Mouse (Mus musculus): ENCODE data around the gene Kifc3. TPM values are rescaled to one million over a fixed set of nuclear protein-coding genes. Genes with fewer than 3 reads are reported as not detected.
A peak's percentile ranks its signal among the peaks of the same experiment; 100 is the strongest.

Gene Kifc3
- polyA plus RNA-seq, 1 experiment from 2014 or later = 22.0 TPM

DNA sequence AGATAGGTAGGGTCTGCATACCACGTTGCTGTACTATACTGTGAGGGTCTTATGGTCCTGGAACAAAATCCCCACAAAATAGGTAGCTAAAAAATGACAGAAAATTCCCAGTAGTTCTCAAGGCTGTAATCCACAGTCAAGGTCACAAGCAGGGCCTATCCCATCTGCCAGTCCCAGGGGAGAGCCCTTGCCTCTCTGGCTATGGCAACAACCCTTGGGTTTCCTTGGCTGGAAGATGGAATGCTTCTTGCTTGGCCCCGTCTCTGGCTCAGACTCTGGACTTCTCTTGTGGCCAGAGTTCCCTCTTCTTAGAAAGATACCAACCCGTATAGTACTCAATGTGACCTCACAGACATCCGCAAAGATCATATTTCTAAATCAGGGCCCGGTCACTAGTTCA lies 47.3 kb downstream of the Kifc3 start:
- no peak overlapping the region for H3K27ac ChIP-seq
- H3K4me2 ChIP-seq (replicated peaks) = no peak overlapping the region
- H3K36me3 ChIP-seq (replicated peaks; ENCODE audit: control insufficient read depth, insufficient read depth) = no peaks in the 10 kb centered on the region
- DNase-seq (ENCODE audit: low spot score) (no peak), ATAC-seq (ENCODE audit: low FRiP score) (no peak)
- H3K4me3 ChIP-seq (replicated peaks; ENCODE audit: low read length) = no peak overlapping the region
- 91% methylated on average over 5 of the region's 5 CpGs for WGBS
- H3K27me3 ChIP-seq (ENCODE audit: control insufficient read depth, insufficient read depth, low read length) = no peaks in the 10 kb centered on the region
- no peaks in the 10 kb centered on the region for H3K9me3 ChIP-seq (ENCODE audit: control insufficient read depth, low read length)
- no peak overlapping the region for H3K9ac ChIP-seq
- no peaks in the 10 kb centered on the region for H3K4me1 ChIP-seq (replicated peaks; ENCODE audit: control insufficient read depth, insufficient read depth, low read length)

DNA sequence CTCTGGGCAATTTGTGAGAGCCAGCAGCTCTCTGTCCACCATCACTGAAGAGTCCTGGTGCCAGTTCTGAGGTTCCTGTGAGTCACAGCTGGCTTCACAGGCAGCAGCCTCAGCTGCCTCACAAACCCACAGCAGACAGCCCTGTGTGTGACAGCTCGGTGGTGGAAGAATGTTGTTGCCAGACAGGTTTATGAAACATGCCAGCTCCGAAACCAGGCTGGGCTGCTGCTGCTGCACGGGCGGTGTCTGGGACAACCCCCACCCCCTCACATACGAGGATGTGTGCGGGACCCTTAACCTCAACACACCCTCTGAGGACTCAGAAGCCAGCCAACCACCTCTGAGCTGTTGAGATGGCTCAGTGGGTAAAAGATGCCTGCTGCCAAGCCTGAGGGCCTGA lies 48.0 kb downstream of the Kifc3 start:
- H3K27me3 ChIP-seq (ENCODE audit: control insufficient read depth, insufficient read depth, low read length) = no peaks in the 10 kb centered on the region; the same call in 1 of the 2 replicates
- no peak overlapping the region for H3K4me2 ChIP-seq (replicated peaks)
- no peak for DNase-seq (ENCODE audit: low spot score)
- H3K4me1 ChIP-seq (replicated peaks; ENCODE audit: control insufficient read depth, insufficient read depth, low read length) = no peaks in the 10 kb centered on the region
- no peak overlapping the region for H3K4me3 ChIP-seq (replicated peaks; ENCODE audit: low read length)
- no peak overlapping the region for H3K9ac ChIP-seq
- no peak overlapping the region for H3K27ac ChIP-seq
- no peaks in the 10 kb centered on the region for H3K36me3 ChIP-seq (replicated peaks; ENCODE audit: control insufficient read depth, insufficient read depth)
- H3K9me3 ChIP-seq (ENCODE audit: control insufficient read depth, low read length) = no peaks in the 10 kb centered on the region
- 68% methylated on average over 6 of the region's 6 CpGs for WGBS
- ATAC-seq (ENCODE audit: low FRiP score) = no peak

DNA sequence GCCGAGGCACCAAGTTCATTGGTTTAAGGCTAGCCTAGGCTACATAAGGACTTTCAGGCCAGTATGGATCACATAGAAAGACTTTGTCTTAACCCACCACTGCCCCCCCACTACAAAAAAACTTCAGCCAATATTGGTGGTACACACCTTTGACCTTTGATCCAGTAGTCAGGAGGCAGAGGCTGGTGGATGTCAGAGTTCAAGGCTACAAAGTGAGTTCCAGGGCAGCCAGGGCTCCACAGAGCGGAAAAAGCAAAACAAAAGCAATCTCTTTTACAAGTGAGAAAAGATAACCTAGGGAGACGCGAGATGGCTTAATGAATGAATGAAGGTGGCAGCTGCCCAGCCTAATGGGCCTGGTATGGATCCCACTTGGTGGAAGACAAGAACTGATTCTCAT lies 48.6 kb downstream of the Kifc3 start:
- 63% methylated on average over 4 of the region's 4 CpGs for WGBS
- H3K9me3 ChIP-seq (ENCODE audit: control insufficient read depth, low read length) = no peaks in the 10 kb centered on the region
- no peaks in the 10 kb centered on the region for H3K36me3 ChIP-seq (replicated peaks; ENCODE audit: control insufficient read depth, insufficient read depth)
- no peak overlapping the region for H3K4me3 ChIP-seq (replicated peaks; ENCODE audit: low read length)
- H3K4me1 ChIP-seq (replicated peaks; ENCODE audit: control insufficient read depth, insufficient read depth, low read length) = no peaks in the 10 kb centered on the region
- no peak overlapping the region for H3K27ac ChIP-seq
- ATAC-seq (ENCODE audit: low FRiP score) (no peak), DNase-seq (ENCODE audit: low spot score) (no peak)
- no peak overlapping the region for H3K9ac ChIP-seq
- H3K4me2 ChIP-seq (replicated peaks) = no peak overlapping the region
- no peaks in the 10 kb centered on the region; the same call in 1 of the 2 replicates for H3K27me3 ChIP-seq (ENCODE audit: control insufficient read depth, insufficient read depth, low read length)

DNA sequence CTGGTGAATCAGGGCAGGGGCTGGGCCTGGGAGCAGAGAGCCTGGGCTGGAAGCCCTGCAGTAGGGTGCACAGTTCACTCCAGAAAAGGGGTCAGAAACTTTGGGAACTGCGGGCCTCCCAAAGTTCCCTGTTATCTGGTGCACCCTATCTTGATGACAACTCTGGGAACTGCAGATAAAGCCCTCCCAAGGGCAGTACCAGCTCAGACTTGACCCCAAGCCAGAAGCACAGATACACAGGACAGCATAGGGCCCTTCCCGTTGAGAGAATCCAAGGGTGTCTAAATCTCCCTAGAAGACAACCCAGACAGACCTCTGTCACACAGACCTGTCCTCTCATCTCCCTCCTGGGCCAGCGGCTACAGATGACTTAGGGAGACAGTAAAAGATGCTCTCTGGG lies 52.0 kb downstream of the Kifc3 start:
- no peaks in the 10 kb centered on the region; the same call in 1 of the 2 replicates for H3K27me3 ChIP-seq (ENCODE audit: control insufficient read depth, insufficient read depth, low read length)
- no peak for DNase-seq (ENCODE audit: low spot score)
- 85% methylated on average over 3 of the region's 3 CpGs for WGBS
- H3K9me3 ChIP-seq (ENCODE audit: control insufficient read depth, low read length) = no peaks in the 10 kb centered on the region
- H3K4me1 ChIP-seq (replicated peaks; ENCODE audit: control insufficient read depth, insufficient read depth, low read length) = no peaks in the 10 kb centered on the region
- no peak for ATAC-seq (ENCODE audit: low FRiP score)
- no peak overlapping the region for H3K9ac ChIP-seq
- H3K27ac ChIP-seq = no peak overlapping the region
- H3K4me2 ChIP-seq (replicated peaks) = no peak overlapping the region
- H3K36me3 ChIP-seq (replicated peaks; ENCODE audit: control insufficient read depth, insufficient read depth) = no peaks in the 10 kb centered on the region
- no peak overlapping the region for H3K4me3 ChIP-seq (replicated peaks; ENCODE audit: low read length)

DNA sequence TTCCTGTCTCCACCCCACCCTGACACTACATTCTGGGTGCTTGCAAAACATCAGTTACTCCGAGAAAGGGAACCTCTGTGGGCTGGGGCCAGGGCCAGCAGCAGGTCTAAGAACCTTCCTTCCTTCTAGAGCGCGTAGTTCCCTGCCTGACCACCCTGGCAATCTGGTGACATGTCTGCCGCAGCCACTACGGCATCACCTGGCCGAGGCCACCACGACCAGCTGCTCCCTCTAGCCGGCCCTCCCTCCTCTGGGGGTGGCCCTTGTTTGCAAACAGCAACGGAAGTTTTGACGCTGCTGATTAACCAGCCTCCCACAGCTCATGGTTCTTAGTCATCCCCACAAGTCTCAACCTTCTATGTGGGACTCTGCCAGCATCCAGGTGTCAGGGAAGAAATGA lies 53.2 kb downstream of the Kifc3 start:
- H3K4me1 ChIP-seq (replicated peaks; ENCODE audit: control insufficient read depth, insufficient read depth, low read length) = no peaks in the 10 kb centered on the region
- no peak for ATAC-seq (ENCODE audit: low FRiP score)

DNA sequence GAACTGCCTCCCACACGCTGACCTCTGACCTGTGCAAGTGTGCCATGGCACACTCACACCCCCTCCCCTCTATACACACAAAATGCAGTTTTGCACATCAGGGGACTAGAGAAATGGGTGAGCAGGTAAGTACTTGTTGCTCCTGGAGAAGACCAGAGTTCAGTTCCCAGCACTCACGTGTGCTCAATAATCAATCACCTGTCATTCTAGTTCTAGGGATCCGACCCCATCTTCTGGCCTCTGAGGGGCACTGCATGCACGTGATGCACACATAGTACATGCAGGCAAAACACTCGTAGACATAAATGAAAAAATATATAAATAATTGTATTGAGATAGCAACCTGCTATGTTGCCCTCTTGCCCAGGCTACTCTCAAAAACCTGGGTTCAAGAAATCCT lies 55.8 kb downstream of the Kifc3 start:
- H3K4me2 ChIP-seq (replicated peaks) = no peak overlapping the region
- no peak for ATAC-seq (ENCODE audit: low FRiP score)
- H3K36me3 ChIP-seq (replicated peaks; ENCODE audit: control insufficient read depth, insufficient read depth) = no peaks in the 10 kb centered on the region
- H3K27ac ChIP-seq = no peak overlapping the region
- H3K4me3 ChIP-seq (replicated peaks; ENCODE audit: low read length) = no peak overlapping the region
- no peak for DNase-seq (ENCODE audit: low spot score)
- WGBS = 91% methylated on average over 5 of the region's 5 CpGs
- H3K9ac ChIP-seq = no peak overlapping the region
- H3K4me1 ChIP-seq (replicated peaks; ENCODE audit: control insufficient read depth, insufficient read depth, low read length) = peaks cover 16% of the 10 kb centered on the region
- no peaks in the 10 kb centered on the region; the same call in 1 of the 2 replicates for H3K27me3 ChIP-seq (ENCODE audit: control insufficient read depth, insufficient read depth, low read length)
- H3K9me3 ChIP-seq (ENCODE audit: control insufficient read depth, low read length) = no peaks in the 10 kb centered on the region

More for the DNA sequence above, 53.2 kb downstream of the Kifc3 start:
- Histone ChIP-seq H3K4me2 (replicated peaks) (no peak overlapping the region), H3K27me3 (ENCODE audit: control insufficient read depth, insufficient read depth, low read length) (no peaks in the 10 kb centered on the region; the same call in 1 of the 2 replicates), H3K9ac (no peak overlapping the region), H3K9me3 (ENCODE audit: control insufficient read depth, low read length) (no peaks in the 10 kb centered on the region), H3K4me3 (replicated peaks; ENCODE audit: low read length) (no peak overlapping the region), H3K36me3 (replicated peaks; ENCODE audit: control insufficient read depth, insufficient read depth) (no peaks in the 10 kb centered on the region), H3K27ac (no peak overlapping the region)
- DNase-seq (ENCODE audit: low spot score) = no peak
- 49% methylated on average over 10 of the region's 10 CpGs for WGBS

DNA sequence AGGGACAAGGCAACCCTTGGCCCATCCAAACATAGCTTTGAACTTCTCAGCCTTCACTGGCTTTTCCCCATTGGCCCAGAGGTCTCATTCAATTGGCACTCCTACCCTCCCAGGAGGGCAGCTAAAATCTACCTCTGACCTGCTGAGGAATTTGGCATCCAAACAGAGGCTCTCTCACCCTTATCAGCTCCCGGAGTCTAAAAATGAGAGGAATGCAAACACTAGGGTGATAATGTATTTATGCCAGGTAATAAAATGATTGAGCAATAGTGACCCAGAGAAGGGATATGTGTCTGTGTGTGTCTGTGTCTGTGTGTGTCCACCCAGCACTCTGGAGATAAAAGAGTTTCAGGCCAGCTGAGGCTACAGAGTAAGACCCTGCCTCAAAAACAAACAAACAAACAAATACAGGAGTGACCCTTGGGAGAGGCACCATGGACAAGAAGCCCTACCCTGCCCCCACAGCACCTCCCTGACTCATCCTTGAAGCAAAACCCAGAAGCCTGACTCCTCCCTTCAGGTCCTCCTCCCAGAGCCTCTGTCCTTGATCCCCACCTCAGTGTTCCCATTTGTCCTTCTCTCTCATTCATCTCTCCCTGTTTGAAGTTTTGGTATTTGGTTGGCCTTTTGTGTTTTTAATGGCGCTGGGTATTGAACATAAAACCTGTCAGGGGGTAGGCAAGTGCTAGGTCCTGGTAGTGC lies 56.4 kb downstream of the Kifc3 start:
- H3K4me1 ChIP-seq (replicated peaks; ENCODE audit: control insufficient read depth, insufficient read depth, low read length) = peaks cover 22% of the 10 kb centered on the region
- no peaks in the 10 kb centered on the region; the same call in 1 of the 2 replicates for H3K27me3 ChIP-seq (ENCODE audit: control insufficient read depth, insufficient read depth, low read length)
- H3K4me2 ChIP-seq (replicated peaks) = no peak overlapping the region
- H3K9ac ChIP-seq = no peak overlapping the region
- DNase-seq (ENCODE audit: low spot score) = no peak
- WGBS = 89% methylated on average over 2 of the region's 2 CpGs
- ATAC-seq (ENCODE audit: low FRiP score) = no peak
- no peak overlapping the region for H3K27ac ChIP-seq
- H3K4me3 ChIP-seq (replicated peaks; ENCODE audit: low read length) = no peak overlapping the region
- no peaks in the 10 kb centered on the region for H3K36me3 ChIP-seq (replicated peaks; ENCODE audit: control insufficient read depth, insufficient read depth)
- no peaks in the 10 kb centered on the region for H3K9me3 ChIP-seq (ENCODE audit: control insufficient read depth, low read length)

DNA sequence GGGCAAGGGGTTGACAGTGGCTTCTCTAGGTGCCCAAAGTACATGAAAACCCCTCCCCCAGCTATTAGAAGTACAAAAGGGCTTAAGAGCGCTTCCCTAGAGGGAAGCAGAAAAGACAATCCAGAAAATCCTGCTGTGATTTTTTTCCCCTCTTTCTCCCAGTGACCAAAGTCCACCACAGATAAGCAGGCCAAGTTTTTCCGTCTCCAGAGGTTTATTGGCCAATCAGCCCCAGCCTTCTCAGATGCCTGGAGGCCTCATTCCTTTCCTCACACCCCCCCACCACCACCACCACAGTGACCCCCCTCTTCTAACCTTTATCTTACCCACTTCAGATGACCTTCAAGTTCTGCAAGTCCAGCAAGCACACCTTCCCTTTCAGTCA lies 58.0 kb downstream of the Kifc3 start:
- Histone ChIP-seq H3K4me3 (replicated peaks; ENCODE audit: low read length) (no peak overlapping the region), H3K4me1 (replicated peaks; ENCODE audit: control insufficient read depth, insufficient read depth, low read length) (peaks cover 35% of the 10 kb centered on the region), H3K9me3 (ENCODE audit: control insufficient read depth, low read length) (no peaks in the 10 kb centered on the region), H3K36me3 (replicated peaks; ENCODE audit: control insufficient read depth, insufficient read depth) (no peaks in the 10 kb centered on the region), H3K4me2 (replicated peaks) (no peak overlapping the region), H3K27ac (no peak overlapping the region), H3K9ac (no peak overlapping the region), H3K27me3 (ENCODE audit: control insufficient read depth, insufficient read depth, low read length) (0 out of 2 replicates have a peak, but pooled peaks cover 7% of the 10 kb centered on the region)
- no peak for DNase-seq (ENCODE audit: low spot score)
- 74% methylated on average over 2 of the region's 2 CpGs for WGBS
- no peak for ATAC-seq (ENCODE audit: low FRiP score)

DNA sequence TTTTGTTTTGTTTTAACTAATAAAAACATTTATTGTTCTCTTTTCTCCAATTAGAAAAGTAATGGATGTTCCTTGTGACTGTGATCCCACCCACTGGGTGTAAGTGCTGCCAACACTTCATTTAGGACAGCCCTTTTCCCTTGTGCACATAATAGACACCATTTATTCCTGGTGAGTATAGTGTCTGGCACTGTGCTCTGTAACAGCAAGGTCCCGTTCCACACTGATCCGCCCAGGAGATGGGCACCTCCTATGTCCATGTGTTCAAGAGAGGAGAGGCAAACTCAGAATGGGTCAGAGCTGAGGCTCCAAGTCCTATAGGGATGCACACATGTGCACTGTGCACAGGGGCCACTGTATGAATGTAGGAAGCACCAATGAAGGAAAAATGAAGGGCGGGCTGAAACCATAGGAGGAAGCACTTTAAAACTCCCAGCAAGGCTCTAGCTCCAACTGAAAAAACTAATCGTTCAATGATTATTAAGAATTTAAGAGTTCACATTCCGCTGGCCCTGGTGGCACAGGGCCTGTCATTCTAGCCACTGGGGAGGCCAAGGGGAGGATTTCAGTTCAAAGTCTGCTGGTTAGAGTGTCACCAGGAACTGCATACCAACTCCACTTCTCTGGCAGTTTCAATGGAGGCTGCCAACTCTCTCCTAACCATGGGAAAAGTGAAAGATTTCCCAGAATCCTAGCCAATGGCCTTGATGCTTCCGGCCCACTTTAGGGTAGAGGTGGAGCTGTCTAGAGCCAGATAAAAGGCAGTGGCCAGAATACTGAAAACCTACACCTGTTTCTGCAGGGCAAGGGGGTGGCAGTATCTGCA lies 58.6 kb downstream of the Kifc3 start:
- DNase-seq (ENCODE audit: low spot score) (no peak), ATAC-seq (ENCODE audit: low FRiP score) (peak; percentile 26; the same call in 1 of the 2 replicates)
- Histone ChIP-seq H3K4me2 (replicated peaks) (no peak overlapping the region), H3K27me3 (ENCODE audit: control insufficient read depth, insufficient read depth, low read length) (0 out of 2 replicates have a peak, but pooled peaks cover 7% of the 10 kb centered on the region), H3K36me3 (replicated peaks; ENCODE audit: control insufficient read depth, insufficient read depth) (no peaks in the 10 kb centered on the region), H3K27ac (no peak overlapping the region), H3K4me1 (replicated peaks; ENCODE audit: control insufficient read depth, insufficient read depth, low read length) (peaks cover 35% of the 10 kb centered on the region), H3K4me3 (replicated peaks; ENCODE audit: low read length) (no peak overlapping the region), H3K9ac (no peak overlapping the region), H3K9me3 (ENCODE audit: control insufficient read depth, low read length) (no peaks in the 10 kb centered on the region)
- WGBS = 63% methylated on average over 6 of the region's 6 CpGs

All from hindbrain, embryonic 14.5 days (tissue).